Mouse (Mus musculus): ENCODE results near the gene Asb17.

- TF ChIP-seq CTCF (IDR thresholded peaks at IDR 0.05; ENCODE audit: extremely low read depth, insufficient read depth, insufficient read length, insufficient replicate concordance) (no peak), POLR2A (IDR thresholded peaks at IDR 0.05; ENCODE audit: low read depth, low read length) (no peak)
Observed at GRCm38 (mm10) chr3:153852266-153852665, 8.3 kb downstream of the Asb17 start.
